Mouse (Mus musculus) brain, adult 2 months (tissue): ENCODE measurements around the gene S100a8.

Experiments
- DNase-seq: peaks from one replicate; pipeline ENCODE4 v3.0.0; 2011; ENCODE audit warnings: low read depth, low spot score

Gene S100a8

DNA sequence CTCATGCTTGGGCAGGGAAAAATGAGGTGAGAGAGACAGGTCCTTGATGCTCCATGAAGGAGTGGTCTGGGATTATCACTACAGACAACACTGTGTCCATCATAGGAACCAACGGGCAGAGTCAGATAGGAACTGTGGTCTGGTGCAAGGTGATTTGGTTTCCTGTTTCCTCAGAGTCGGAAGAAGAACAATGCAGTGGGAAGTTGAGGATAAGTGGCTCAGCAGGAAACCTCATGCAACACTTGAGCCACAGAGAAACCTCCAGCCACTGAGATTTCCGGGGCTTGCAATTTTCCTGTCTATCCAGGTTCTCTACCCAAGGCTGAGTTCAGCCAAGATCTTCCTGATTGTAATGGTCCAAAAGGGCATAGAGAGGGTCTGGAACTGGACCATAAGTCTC is 9.9 kb downstream of the S100a8 start:
- no peak for DNase-seq

DNA sequence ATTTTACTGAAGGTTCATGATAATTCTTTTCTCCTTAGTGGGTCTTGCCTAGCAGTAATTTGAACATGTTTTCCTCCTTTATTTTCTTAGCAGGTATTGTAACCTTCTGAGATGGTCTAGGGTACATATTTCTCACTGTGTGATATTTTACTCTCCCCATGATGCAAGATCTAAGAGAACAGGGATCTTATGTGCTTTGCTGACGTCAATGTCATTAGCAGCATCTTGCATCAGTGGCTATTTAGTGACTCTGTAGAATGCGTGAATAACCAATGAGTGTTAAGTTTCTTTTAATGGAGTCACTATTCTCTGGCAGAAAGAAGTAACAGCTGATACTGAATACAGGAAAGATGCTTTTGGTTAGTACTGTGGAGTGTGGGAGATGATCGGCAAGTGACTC is 15.2 kb downstream of the S100a8 start:
- DNase-seq: no peak

DNA sequence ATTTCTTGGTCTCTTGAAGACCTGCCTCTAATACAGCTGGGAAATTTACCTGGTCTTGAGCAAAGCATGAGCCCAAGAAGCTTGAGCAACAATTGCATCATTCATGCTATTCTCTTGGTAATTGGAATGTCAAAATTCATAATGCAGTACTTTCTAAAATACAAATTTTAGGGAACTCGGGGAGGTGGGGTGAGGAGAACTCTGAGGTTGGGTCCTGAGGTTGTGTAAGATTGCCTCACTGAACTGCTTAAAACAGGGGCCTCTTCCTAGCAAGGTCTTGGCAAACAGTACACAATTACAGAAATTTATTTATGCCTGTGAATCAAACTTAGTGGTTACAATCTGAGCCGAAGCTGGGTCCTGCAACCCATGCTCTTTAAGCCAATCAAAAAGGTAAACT is 18.1 kb downstream of the S100a8 start:
- no peak for DNase-seq

DNA sequence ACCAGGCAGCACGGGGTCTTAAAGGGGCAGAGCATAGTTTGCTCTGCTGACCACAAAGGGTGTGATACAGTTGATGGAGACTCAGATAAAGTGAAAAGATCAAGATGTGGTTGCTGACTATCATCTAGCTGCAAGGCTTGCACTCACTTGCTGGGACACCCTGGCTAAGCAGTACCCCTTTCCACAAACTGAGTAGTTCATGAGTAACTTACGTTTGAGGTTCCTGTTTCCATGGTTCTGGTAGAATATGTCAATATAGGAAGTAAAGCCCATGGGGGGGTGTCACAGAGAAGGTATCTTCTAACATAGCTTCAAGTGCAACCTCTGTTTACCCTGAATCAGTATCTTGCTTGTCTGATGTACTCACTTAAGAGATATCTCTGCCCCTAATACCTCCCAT is 24.7 kb downstream of the S100a8 start:
- DNase-seq: no peak

DNA sequence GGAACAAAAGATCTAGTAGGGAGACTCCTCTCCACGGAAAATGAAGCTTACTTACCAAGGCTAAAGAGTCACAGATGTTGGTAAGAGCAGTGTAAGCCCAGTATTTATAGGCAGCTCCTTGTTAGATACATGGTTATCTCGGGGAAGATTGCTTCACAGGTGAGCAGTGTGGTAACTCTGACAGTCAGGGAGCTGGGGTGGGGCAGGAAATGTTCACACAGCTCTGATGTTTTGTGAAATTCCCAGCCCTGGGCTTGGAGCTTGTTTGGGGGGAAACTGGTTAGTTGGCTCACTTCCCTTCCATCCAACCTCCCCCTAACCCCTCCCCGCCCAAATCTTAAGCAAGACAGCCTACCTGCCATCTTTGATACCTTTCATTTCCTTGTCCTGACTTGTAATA is 26.8 kb downstream of the S100a8 start, which contains the start of gene S100a9:
Gene S100a9 (minus strand): TSS at position 109 of the 400 bp plus-strand sequence.
- no peak for DNase-seq

DNA sequence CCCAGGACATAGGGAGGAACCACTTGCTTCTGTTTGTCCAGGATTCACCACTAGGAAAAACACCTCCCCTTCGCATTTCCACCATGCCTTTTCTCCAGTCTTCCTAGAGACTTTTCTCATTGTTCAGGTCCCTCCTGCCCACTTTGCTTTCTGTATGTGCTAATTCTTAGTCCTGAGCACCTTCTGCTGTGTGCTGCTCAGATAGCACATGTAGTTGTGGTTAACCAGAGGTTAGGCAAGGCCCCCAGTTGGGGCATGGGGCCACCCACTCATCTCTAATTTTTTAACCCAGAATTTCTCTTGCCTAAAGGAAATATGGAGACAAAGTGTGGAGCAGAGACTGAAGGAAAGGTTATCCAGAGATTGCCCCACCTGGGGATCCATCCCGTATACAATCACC is 33.5 kb downstream of the S100a8 start:
- no peak for DNase-seq

DNA sequence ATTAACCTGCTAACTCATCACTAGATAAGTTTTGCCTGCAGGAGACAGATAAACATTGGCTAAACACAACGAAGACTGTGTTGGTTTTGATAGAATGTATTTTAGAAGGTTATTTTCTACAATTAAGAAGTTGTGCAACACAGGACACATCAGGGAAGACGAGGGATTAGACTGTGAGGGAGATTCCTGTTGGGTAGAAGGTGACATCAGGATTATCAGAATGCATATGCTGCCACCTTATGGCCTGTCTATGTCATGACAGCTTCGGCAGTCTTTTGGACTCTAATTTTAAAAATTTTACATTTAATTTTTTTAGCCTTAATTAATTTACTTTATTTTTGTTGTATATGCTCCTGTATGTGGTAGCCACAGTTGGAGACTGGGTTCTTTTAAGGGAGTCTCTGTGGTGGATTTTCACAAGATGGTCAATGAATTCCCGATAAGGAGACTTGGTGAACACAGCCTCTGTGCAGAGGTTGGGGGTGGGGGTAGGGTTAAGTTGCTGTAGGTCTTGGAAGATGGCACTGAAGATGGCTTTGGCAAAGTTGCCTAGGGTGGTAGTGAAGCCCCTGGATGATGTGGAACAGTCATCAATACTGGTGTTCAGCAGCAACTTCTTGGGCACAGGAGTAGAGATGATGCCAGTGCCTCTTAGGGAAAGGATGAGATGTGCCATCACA is 39.9 kb downstream of the S100a8 start:
- DNase-seq: peak; percentile 61

DNA sequence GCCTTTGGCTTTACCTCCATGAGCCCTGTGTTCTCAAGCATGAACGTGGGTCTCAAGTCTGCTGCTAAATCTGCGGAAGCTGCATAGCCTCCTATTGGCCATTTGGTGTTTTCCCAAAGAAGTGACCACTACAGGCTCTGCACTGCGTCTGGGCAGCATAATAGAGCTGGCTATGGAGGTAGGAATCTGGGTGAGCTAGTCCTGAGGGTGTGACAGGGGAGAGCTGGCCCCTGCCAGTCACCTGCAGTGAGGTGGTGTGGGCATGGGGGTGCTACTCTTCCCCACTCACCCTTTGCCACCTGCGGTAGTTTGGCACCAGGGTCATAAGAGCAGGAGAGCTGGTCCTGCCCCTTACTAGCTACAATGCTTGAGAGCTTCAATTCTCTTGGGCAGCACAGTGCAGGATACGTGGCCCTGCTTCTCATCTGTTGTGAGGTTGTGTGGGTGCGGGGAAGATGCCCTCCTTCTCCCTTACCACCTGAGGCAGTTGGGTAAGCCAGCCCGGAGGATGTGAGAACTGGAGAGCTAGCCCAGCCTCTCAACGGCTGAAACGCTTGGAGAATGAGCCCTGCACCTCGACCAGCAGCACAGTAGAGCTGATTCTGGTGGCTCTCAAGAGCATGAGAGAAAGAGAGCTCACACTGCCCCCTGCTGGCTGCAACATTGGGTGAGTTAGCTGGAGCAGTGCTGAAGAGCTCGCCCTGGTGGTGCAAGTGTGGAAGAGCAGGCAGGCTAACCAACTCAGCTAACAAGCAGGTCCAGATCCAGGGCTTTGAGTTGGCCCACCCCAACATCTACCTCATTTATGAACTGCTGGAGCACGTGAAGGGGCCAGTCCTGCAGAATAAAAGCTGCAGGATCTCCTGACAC is 41.0 kb downstream of the S100a8 start:
- DNase-seq: peak; percentile 93
